Mouse (Mus musculus) mouse trophoblast stem cell (cell line): ENCODE measurements around the gene Cyp4a32.
"Not testable (repeated sequence)": the region's sequence is repeated elsewhere in the genome, so short reads cannot be mapped to it uniquely, and the experiment has no call there.

Source experiments
- in situ Hi-C, 2 experiments: fragments of 300-500 bp; cut with MseI, MboI; formaldehyde crosslinking; loops; 2 replicates in 1 of 2; 3 replicates in 1 of 2; pipeline ENCODE4 v1.15.1; 2025

Gene Cyp4a32

DNA sequence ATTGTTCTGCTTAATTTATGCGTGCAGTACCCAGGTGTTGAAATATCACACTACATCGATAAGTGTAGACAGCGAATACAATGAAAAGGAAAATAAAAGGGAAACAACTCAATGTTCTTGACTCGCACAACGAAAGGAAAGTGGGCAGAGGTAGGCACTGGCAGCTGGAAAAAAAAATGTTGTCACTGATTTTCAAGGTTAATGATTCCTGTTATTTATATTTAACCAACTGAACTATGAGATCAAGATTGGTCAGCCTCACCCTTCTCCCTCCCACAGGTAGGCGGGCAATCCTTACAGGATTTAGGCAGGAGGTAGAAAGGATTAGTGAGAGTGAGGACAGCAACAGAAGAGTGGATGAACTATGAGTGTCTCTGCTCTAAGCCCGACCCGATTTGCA is at the start of gene Cyp4a32:
Gene Cyp4a32 (plus strand): TSS at position 359 of the 400 bp plus-strand sequence.
- in situ Hi-C loops: not testable (repeated sequence)

DNA sequence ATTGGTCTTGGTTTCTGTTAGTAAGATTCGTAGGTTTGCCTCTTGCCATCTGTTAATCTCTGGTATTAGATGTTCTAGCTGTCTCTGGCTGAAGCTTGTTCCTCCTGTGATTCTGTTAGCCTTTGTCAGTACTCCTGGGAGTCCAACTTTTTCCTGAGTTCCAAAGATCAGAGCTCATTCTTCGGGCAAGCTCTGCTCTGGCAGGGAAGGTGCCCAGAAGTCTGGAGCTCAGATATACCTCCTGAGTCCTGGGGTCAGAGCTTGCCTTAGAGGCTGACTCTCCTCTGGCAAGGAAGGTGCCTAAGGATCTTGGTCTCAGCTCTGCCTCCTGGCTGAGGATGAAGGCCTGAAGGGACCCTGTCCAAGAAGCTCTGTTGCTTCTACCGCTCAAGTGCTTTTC is 48.0 kb upstream of the Cyp4a32 start:
- in situ Hi-C loops: no loop called here

GRCm38 (mm10) chr4:115555513-115555912 is 45.3 kb upstream of the Cyp4a32 start:
- in situ Hi-C loops: no loop called here

DNA sequence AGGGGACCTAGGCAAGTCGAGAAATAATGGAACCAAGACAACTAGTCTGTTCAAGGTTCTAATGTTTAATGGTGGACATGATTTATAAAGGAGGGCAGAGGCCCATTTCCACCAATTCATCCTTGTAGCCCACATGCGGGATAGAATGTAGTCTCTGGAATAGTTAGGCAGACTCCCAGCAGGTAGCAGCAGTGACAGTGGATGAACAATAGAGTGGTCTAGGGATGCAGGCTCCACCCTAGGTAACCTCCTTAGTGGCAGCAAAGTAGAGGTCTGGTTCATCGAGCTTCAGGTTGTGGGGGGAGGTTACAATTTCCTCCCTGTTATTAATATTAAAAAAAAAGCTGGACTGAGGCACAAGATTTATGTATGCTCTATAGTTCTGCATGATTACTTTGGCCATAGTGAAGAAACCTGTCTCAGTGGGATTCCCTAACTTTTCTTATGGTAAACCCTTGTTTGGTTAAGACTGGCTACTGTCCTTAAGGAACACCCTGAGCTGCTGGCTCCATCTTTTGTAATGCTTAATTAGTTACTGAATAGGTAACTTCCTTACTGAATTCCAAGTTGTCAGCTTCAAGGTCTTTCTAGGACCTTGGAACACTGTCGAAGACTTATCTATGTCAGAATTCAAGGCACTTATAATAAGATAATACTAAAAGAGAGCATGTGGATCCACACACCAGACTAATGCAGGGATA is 42.8 kb upstream of the Cyp4a32 start:
- in situ Hi-C loops: no loop called here

DNA sequence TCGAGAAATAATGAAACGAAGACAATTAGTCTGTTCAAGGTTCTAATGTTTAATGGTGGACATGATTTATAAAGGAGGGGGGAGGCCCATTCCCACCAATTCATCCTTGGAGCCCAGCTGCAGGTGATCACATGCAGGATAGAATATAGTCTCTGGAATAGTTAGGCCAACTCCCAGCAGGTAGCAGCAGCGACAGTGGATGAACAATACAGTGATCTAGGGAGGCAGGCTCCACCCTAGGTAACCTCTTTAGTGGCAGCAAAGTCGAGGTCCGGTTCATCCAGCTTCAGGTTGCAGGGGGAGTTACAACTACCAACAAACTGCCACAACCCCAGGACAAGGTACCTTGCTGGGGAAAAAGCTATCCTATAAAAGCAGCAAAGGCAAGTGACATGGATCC is 39.5 kb upstream of the Cyp4a32 start:
- in situ Hi-C loops: not testable (repeated sequence)

- in situ Hi-C loops: no loop called here
These were observed 37.4 kb upstream of the Cyp4a32 start, which contains the start of gene Cyp4a31 for GRCm38 (mm10) chr4:115563401-115563800. Gene Cyp4a31, plus strand, starts transcription at chr4:115563649.

DNA sequence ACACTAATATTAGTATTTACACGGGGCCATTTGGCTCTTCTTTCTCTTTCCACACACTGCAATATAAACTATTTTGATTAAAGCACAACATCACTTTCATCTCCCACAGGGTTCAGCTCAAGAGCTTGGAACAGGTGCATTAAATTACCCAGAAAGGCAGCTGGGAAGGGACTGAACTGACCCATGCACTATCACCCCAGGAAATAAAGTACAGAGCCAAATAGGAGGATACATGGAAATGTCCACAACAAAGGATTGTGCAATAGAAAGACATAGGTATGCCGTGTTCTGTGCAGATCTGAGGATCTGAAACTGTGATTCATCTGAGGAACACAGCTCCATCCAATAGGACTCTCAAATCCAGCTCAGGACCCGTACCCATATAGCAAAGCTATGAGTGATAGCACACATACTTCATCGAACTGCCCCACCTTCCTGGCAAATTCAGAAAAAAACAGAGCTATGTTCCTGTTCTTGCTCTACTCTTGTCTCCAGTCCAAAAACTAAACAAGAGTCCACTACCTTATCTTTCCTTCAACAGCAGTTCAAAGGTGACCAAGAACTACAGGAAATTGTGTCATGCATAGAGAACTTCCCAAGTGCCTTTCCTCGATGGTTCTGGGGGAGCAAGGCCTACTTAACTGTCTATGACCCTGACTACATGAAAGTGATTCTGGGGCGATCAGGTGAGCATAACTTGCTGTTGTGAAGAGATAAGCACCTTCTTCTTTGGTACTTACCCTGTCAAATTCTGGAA is 36.1 kb upstream of the Cyp4a32 start:
- in situ Hi-C loops: not testable (repeated sequence)

DNA sequence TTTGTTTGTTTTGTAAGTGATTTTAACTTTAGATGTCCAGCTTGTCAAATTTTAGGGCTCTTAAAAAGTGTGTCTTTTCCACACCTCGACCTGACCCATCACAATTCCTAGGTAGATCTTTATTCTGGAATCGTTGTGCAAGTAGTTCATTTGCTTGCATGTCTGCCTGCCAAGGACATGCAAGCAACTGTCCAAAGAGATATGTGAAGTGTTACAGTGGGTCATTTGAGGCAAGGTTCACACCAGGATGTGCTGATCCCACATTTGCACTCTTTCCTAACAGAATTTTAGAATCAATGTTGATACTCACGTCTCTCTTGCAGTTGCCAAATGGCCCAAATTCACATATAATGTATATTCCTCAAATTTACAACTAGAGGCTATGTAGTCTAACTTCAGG is 25.5 kb upstream of the Cyp4a32 start:
- in situ Hi-C loops: no loop called here

- in situ Hi-C loops: no loop called here
These were observed 25.0 kb upstream of the Cyp4a32 start for GRCm38 (mm10) chr4:115575776-115576175.

- in situ Hi-C loops: no loop called here
These were observed 17.7 kb upstream of the Cyp4a32 start for GRCm38 (mm10) chr4:115583036-115583435.

DNA sequence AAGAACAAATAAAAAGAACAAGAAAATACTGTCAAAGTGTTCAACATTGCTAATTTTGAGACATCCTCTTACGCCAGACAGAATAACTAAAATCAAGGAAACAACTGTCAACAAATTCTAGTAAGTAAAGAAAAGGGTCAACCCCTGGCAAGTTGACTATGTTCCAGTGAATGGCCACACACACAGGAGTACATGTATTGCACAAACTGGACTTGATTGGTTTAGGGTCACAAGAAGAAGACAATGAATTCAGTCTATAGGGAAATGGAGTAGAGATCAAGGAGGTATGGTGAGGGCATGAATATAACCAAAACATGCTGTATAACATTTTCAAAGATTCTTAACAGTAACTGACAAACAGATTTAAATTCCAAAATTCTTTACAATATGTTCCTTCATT is 4.4 kb upstream of the Cyp4a32 start:
- in situ Hi-C loops: no loop called here

- in situ Hi-C loops: no loop called here
These were observed 3.9 kb upstream of the Cyp4a32 start for GRCm38 (mm10) chr4:115596824-115597336.

- in situ Hi-C loops: no loop called here
These were observed 13.2 kb downstream of the Cyp4a32 start for GRCm38 (mm10) chr4:115614005-115614404.

DNA sequence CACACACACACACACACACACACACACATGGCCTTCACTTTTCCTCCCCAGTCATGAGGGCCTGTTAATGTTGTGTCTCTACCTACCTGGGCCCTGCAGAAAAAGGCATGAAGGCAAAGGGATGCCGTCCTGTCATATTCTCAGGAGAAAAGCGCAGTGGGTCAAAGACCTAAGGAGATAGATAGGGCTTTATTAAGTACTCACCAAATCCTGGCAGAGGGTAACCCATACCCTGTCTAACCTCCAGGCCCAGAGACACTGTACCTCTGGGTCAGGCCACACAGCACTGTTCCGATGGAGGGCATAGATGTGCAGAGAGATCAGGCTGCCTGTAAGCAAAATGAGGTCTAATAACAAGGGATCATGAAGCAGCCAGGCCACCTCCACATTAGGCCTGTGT is 24.8 kb downstream of the Cyp4a32 start:
- in situ Hi-C loops: not testable (repeated sequence)

- in situ Hi-C loops: no loop called here
These were observed 42.4 kb downstream of the Cyp4a32 start for GRCm38 (mm10) chr4:115642967-115643754.

GRCm38 (mm10) chr4:115645371-115645770 is 44.6 kb downstream of the Cyp4a32 start:
- in situ Hi-C loops: no loop called here

GRCm38 (mm10) chr4:115647580-115647979 is 46.8 kb downstream of the Cyp4a32 start, which contains the start of gene Cyp4b1:
Gene Cyp4b1, minus strand, starts transcription at chr4:115647723.
- in situ Hi-C loops: no loop called here

DNA sequence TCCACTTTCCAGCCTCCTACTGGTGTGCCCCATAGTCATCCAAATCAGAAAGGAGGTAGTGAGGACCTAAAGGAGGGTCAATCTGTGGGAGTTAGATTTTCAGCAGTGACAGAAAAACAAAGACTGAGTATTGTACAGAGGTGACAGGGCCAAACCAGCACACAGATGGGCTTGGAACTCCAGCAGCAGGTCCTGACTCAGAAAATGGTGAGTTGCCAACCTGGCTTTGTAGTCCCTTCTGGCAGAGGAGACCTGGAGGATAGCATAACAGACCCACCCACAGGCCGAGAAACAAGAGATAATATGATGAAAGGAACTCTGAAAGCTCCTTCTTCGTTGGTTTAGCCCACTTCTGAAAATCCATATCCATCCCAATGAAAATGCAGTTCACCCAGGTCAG is 48.0 kb downstream of the Cyp4a32 start:
- in situ Hi-C loops: no loop called here

GRCm38 (mm10) chr4:115649344-115649743 is 48.6 kb downstream of the Cyp4a32 start:
- in situ Hi-C loops: no loop called here

DNA sequence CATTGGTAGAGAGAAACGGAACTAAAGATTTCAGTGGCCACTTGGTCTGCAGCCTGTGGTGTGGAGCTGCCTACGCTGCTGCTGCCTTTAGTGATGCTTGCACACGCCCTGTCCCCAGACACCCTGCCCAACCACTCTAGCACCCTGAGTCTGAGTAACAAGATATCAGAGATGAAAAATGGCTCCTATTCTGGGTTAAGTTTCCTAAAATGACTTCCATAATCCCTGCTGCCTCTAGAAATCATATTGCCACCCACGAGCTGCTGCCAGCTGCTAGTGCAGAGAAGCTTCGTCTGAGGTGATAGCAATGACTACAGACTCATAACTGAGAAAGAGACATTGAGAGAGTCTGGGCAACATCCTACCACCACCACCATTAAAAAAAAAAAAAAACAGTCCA is 50.1 kb downstream of the Cyp4a32 start:
- in situ Hi-C loops: no loop called here

- in situ Hi-C loops: not testable (repeated sequence)
These were observed 55.2 kb downstream of the Cyp4a32 start for GRCm38 (mm10) chr4:115655841-115656534.
